Mouse (Mus musculus): ENCODE measurements at regions not wholly inside any gene's neighbourhood (a gene's known extent, or its start where the extent isn't known, plus 50 kb on each side); places are given as distances from the start of the nearest gene placed in this dataset.

DNA sequence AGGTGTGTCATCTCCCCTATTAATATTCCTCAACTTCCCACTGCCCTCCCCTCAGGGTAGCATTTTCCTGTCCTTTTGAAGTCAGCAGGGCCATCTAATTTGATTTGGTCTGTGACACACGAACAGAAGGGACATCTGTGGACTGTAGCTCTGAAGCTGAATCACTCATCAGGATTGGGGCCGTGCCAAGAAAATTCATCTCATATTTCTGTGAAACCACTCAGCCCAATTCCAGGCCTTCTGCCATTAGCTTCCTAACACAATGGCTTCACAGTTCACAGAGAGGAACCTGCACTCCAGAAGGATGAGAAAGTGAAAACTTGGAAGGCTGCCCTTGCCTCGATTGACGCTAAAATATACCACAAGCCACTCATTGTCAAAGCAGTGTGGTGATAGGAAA lies 86.1 kb downstream of the Abhd5 start:
- peak; percentile 54 for DNase-seq (ENCODE audit: low spot score)

DNA sequence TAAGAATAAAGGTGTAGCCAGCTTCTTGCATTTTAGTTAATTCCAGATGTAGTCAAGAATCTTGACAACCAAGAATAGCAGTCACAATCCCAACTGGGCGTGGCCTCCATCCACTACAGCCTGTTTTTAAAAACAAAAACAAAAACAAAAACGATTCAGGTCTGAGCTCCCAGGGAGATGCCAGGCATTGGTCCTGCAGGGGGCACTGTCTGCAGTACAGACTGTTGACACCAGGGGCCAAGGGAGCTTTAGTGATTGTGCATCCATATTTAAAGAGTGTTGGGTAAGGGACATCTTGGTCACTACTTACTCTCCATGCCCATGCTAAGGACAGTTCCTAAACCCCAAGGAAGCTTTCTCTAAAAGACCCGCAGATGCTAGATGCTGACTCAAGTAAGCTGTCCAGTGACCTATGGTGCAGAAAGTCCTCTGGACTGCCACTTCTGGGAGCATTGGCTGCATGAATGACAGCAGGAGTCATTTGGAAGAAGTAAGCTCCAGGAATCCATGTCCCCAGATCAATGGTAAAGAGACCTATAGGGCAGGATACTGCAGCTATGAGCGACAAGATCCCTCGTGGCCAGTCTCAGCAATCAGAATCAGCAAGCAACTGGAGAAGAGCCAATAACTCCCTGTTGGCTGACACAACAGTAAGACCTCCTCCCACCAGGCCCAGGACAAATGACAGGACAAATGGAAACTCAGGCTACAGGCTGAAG lies 95.1 kb downstream of the Abhd5 start:
- DNase-seq (ENCODE audit: low spot score) = no peak

DNA sequence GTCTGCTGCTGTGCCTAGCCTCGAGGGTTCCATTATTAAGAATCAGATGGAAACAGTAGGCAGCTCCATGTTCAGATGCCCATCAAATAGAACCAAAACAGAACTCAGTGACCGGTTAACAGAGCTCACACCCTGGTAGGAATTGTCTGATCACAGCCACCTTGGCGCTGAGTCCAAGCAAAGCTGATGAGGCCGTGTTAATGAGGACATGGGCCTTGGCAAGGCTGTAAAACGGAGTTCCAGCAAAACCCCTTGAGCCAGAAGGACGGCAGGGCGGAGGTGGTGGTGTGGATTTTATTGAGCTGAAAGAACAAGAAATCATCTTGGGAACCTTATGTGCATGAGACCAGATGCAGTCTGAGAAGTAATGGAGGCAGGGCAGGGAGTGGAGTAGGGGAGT lies 96.2 kb downstream of the Abhd5 start:
- DNase-seq (ENCODE audit: low spot score) = no peak

DNA sequence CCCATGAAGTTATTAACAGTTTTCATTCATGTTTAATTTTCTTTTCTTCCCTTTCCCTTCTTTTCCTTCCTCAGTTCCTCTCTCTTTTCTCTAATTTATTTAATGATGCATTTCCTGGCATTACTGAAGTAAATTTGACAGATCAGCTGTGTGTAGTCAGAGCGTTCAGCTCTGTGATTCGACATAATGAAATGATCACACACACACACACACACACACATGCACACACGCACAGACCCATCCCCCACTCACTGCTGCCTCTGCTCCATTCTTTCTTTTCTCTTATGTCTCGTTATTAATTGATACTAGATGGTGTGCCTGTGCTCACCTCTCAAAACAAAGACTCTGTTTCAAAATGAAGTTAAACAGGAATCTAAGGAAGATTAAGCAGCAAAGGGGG lies 96.9 kb downstream of the Abhd5 start:
- DNase-seq (ENCODE audit: low spot score) = no peak

DNA sequence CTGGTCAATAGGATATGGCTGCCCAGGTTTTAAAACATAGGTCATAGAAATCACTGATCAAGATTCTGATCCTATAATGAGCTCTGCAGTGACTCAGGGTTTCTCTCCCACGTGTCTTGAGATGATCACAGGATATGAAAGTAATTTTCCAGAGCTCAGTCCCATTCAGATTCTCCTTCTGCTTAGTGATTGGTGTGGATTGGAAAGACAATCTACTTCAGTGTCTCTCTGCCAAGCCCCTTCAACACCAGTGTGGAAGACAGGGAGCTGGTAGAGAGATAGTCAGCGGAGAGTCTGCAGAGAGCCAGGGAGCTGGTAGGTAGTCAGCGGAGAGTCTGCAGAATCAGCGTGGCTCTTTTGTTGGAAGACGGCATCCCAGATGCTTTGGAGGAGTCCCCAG lies 99.1 kb downstream of the Abhd5 start:
- no peak for DNase-seq (ENCODE audit: low spot score)

DNA sequence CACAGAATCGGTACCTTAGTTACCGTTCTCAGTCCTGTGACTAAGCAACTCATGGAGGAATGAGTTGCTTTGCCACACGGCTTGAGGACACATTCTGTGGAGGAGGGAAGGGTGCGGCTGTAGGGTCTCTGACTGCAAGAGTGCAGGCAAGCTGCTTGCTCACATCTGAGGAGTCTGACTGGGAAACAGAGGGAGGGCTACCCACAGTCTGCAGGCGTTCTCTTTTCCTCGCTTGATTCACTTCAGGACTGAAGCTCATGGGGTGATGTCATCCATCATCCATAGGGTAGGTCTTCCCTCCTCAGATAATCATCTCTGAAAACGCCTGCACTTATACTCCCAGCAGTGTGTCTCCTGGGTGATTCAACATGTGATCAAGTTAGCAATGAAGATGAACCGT lies 103.9 kb downstream of the Abhd5 start:
- DNase-seq (ENCODE audit: low spot score) = no peak

DNA sequence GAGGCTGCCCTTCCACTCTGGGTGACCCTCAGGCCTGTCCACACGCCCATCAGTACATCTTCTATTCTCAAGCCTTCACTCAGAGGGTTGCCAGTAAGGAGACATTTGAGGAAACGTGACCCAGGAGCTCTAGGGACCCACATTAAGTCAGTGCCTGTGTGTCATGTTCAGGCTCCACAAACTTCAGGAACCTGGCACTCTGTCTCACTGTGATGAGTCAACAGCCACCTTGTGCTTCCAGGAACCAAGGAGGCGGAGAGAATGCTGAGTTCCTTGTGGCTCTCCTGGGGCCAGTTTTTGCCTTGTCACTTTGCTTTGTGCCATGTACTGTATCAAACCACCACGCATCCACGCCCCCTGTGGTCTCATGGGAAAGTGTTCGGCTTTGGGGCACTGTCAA lies 104.4 kb downstream of the Abhd5 start:
- no peak for DNase-seq (ENCODE audit: low spot score)

DNA sequence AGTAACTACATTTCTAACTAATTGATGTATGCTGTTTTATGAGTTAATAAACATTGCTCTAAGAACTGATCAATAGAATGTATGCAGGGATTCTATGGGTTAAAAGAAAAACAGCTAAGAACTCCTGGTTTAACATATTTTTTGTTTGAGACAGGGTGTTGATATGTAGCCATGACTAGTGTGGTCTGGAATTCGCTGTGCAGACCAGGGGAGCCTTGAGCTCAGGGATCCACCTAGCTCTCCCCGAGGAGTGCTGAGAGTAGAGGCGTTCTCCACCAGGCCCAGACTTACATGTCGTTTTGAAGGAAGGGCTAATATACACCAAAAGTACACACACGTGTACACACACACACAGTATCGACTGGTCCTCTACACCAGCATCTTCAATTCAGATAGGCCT lies 108.1 kb downstream of the Abhd5 start:
- DNase-seq (ENCODE audit: low spot score) = no peak

DNA sequence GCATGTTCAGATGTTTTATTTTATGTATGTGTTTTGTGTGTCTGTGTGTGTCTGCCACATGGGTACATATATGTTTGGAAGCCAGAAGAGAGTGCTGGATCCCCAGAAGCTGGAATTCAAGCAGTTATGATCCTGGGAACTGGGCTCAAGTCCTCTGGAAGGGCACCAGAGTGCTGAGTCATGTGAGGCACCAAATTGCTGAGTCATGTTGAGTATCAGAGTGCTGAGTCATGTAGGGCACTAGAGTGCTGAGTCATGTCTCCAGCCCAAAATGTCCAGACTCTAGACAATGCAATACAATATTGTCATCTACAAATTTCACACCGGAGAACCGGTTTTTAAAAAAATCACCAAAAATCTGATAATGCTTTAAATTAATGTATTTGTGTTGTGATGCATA lies 120.1 kb downstream of the Abhd5 start:
- no peak for DNase-seq (ENCODE audit: low spot score)

DNA sequence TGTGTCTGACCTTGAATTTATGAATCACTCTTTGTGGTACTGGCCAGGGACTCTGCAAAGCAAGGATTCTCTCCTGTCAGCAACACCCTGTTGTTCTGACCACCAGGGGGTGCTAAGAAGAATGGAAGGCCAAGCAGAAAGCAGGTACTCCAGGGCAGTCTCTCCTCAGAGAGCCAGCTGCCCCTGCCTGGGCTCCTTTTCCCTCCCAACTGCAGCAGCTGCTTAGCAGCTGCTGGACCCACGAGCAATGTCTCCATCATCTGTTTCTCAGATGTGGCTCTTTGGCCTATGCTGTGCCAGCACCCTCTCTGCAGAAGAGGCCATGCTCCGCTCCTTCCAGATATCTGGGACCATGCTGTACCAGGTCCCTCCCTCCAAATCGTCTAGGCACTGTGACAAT lies 124.9 kb downstream of the Abhd5 start:
- DNase-seq (ENCODE audit: low spot score) = peak; percentile 20

DNA sequence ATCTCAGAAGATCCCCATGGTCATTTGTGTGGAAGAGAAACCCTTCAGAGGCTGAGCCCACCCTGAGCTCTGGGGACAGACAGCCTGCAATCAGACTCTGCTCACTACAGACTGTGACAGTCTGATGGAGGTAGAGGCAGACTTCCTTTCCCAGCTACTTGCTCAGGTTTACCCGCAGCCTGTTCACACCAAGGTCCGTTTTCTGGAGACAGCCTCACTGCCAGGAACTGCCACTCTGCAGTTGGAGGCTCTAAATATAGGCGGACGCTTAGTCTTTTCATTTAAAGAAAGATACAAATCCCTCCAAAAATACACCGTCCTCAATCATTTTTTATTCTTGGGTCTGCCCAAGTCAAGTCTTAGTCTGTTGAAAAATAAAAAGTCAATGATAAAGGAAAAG lies 135.6 kb downstream of the Abhd5 start:
- no peak for DNase-seq (ENCODE audit: low spot score)

DNA sequence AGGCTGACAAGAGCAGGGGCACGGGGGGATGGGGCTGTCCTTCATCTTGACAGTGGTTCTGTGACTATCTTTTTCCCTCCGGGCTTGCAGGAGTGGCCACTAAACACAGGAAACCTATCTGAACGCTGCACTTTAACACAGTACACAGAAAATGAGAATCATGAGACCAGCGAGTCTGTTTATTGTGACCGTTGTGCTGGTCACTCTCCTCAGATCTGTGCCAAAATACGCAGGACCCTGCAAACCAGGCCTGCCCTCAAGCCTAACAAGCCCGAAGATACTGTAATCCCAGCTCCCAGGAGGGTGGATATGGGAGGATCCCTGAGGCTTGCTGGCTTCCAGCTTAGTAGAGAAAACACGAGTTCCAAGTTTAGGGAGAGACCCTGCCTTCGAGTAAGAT lies 143.3 kb downstream of the Abhd5 start:
- DNase-seq (ENCODE audit: low spot score) = no peak

DNA sequence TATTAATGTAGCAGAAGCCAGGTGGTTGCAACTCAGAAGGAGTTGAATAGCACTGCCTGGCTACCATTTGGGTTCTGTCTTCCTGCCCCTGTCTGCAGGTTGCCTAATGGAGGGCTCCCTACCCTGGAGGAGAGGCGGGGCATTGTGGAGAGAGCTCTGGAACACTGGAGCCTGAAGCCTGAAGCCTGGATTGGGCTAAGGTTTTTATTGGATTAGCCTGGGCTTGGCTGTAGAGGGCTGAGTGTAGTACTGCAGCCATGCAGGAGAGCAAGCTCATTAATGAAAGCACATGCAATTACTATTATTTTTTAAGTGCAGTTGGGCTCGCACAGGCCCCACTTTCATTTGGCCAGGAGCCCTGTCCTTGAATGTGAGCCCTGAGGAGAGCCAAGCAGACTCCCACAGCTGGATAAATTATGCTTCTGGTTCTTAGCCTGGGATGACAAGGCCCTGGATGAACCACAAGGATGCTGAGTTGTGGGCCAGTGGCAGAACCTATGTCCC lies 145.1 kb downstream of the Abhd5 start:
- no peak for DNase-seq (ENCODE audit: low spot score)

DNA sequence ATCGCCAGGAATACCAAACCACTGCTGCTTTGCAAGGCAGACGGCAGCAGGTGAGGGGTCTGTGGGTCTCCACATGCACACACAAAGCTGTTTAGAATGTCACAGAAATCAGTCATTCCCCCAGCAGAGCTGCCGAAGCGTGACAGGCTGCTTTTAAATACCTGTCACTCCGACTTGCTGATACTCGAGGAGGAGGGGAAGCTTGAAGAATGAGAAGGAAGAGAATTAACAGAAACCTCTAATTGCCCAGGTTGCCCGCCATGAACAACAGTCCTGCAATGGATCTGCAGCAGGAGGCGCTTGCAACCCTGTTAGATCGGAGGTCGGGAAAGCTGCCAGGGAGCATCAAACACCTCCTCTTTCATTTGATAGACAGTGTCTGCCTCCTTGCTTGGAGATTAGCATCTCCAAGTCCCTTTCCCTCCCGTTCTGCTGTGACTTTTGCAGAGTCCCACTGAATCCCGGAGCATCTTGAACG lies 150.5 kb downstream of the Abhd5 start:
- DNase-seq (ENCODE audit: low spot score) = peak; percentile 15

DNA sequence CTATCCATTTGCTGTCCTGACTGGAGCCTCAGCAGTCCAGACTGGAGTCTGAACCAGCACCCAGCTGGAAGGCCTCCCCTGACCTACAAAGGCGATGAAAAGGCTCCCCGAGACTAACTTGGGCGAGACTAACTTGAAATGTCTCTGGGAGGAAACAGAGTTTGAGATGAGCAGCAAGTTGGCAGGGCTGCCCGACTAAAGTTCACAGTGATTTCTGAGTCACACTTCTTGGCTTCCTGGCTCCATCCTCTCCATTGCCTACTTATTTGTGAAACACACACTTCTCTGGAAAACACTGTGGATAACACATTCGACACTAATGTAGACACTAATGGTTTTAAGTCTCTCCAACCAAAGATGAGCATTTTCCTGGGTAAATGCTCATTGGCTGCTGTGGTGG lies 170.2 kb downstream of the Abhd5 start:
- DNase-seq (ENCODE audit: low spot score) = no peak

DNA sequence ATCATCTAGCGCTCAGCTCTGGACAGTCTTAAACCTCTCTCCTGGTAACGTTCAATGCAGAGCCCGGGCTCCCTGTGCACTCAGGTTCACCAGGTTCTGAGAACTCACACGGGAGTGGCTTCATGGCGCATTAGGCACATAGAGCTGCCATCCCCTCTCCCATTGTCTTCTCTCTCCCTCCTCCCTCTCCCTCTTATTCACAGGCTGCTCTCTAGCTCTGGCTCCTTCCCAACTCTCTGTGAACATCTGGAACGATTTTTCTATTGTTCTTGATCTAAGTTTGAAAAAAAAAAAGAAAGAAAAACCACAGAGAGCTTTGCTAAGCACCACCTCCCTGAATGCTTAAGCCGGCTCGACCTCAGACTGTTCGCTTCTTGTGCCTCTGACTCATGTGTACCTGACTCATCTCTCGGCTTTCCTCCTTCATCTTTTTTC lies 174.2 kb downstream of the Abhd5 start:
- DNase-seq (ENCODE audit: low spot score) = no peak

DNA sequence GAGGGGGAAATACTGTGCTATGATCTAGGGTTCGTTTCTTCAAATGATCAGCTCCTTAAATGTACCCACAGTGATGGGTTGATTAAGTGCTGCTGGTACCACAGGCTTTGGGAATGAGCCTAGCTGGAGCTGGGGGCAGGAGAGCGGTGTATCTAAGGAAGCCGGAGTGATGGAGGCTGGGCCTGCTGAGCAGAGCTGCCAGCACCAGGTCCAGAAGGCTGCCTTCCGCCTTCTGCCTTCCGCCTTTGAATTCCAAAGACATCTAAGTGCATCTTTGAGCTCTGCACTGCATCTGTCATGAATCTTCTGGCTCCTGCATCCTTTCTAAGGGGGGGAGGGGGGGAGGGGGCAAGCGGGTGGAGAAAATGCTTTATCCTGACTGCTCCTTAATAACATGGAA lies 176.9 kb downstream of the Abhd5 start:
- DNase-seq (ENCODE audit: low spot score) = no peak

DNA sequence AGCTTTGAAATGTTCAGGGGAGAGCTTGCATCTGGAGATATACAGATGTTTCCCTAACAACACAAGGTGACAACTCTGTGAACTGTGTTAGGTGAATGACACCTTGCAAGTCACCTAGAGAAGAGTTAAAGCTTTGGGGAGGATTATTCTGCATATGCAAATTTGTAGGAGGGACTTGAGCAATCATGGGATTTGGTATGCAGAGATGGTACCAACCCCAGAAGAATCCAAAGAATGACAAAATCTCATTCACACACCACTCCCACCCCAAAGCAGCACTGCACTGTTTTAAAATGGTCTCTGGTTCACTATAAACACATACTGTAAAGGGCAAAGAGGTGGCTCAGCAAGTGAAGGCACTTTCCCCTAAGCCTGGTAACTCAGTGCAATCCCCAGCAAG lies 178.3 kb downstream of the Abhd5 start:
- DNase-seq (ENCODE audit: low spot score) = no peak

DNA sequence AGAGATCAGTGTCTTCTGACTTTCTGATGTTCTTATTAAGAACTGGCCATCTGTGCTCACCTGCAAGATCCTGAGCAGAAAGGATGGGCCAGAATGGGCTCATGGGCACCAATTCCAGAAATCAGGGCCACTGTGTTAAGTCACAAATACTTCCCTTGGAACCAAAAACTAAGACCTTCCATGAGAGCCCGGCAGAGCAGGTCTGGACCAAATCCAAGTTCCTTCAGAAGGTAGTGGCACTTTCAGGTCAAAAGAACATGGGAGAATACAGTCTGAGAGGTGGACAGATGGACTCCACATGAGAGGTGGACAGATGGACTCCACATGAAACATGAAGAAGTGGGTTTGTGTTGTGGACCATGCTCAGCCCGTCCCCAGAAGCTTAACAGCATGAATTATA lies 180.4 kb downstream of the Abhd5 start:
- no peak for DNase-seq (ENCODE audit: low spot score)

DNA sequence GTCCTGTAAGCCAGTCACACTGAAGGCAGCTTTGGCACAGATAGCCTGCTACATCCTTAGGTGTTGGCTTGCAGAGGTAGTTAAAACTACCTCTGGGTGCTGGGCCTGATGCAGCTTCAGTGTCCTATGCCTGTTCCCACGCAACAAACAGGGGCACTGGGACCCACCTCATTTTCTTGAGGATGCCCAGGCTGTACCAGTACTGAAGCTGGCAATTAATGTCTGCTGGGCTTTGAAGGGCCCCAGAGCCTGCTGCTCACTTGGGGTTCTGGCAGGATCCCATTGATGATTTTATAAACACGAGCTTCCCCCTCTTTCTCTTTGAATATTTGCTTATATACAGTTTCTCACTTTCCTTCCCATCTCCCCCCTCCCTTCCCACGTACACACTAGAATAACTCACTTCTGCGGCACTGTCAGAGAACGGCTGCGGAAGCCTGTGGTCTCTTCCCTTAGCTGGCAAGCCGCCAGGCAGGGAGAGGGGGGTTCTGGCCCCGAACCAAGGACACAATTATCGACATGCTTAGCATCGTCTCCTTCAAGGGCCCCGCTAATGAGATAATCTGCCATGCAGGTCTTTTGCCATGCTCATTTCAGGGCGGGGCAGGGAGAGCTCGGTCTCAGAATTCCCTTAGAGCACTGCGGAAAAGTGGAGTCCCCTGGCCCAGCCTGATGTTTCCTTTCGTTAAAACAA lies 182.9 kb downstream of the Abhd5 start:
- DNase-seq (ENCODE audit: low spot score) = no peak

DNA sequence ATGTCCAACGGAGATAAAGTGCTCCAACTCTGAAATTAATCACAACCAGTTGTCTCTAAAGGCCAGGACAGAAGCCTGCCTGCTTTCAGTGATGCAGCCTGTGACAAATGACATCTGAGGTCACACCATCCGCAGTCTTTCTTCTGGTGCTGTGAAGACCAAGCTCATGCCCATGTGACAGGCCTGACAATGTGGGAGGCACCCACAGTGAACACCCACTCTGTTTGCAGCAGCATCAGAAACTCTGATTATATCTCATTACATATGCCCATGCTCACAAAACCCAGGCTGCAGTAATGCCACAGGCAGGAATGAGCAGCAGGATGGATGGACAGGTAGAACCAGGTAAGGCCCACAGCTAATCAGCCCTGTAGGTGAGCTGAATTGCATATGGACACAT lies 183.6 kb downstream of the Abhd5 start:
- no peak for DNase-seq (ENCODE audit: low spot score)

DNA sequence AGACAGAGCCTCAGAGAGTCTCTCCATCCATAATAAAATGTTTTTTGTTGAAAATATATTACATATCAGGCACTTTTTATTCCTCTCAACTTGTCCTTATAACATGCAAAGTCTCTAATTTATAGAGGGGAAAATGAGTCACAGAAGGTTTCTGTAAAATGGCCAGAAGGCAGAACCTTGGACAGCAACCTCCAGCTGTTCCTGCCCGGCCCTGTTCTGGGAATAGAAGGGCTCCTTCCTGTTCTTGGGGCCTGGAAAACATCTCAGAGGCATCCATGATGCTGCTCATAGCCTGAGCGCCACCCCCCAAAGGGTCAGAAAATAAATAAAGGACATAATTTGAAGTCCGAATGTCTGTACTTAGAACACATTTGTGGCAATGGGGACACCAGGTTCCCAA lies 188.7 kb downstream of the Abhd5 start:
- DNase-seq (ENCODE audit: low spot score) = no peak

DNA sequence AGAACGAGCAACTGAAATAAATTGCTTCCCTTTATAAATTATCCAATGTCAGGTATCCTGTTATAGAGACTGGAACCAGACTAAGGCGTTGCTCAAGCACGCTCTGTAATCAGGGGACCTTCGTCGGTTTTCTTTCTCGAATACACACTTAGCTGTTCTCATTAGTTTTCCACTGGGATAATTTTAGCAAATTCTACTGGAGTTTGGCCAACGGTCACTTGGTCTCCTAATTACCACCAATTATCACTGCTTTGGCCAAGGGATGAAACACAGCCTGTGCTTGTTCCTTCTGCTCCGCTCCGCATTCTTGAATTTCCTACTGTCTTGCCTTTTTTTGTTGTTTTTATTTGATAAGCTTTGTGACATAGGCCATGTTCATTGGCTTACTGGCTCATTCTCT lies 191.1 kb upstream of the Topaz1 start:
- DNase-seq (ENCODE audit: low spot score) = no peak

DNA sequence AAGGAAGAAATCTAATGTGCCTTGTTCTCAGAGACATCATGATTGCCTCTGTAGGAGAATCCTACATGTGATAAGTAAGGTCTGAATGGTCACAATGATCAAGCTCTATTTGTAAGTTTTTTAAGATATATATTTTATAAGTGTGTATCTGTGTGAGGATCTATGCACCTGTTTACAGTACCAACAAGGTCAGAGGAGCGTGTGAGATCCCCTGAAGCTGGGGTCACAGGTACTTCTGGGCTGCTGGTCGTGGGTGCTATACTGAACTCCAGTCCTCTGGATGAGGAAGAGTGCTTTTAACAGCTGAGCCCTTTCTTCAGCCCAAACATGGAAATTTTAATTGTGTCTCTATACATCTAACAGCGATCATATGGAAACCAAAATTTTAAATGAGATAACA lies 181.1 kb upstream of the Topaz1 start:
- DNase-seq (ENCODE audit: low spot score) = no peak
